Mouse (Mus musculus) stomach, embryonic 15.5 days (tissue): ENCODE results near the gene Hormad1. TPM values are rescaled to one million over a fixed set of nuclear protein-coding genes. Genes with fewer than 3 reads are reported as not detected.

Experiments used
- polyA plus RNA-seq: library from polyadenylated mRNA; unstranded; fragments of >200 nt; fragmentation: Nextera tagmentation; extraction: Ambion mirVana; gene quantifications from 2 replicates; pipeline ENCODE4 v1.2.1, GENCODE M21; 2015

The Hormad1 gene
- polyA plus RNA-seq, 1 experiment from 2014 or later: not detected

Other genes with a start within 250 kb of the Hormad1 start
- gene Cers2, start 244.9 kb upstream of the Hormad1 start, polyA plus RNA-seq: 138 and 146 TPM in 2 replicates
- 29.9 and 34.1 TPM in 2 replicates for gene Setdb1, start 202.5 kb upstream of the Hormad1 start, polyA plus RNA-seq
- gene 4930558C23Rik, start 156.8 kb upstream of the Hormad1 start, polyA plus RNA-seq: not detected in 2 replicates
- gene Arnt, start 125.3 kb upstream of the Hormad1 start, polyA plus RNA-seq: 38.6 and 42.4 TPM in 2 replicates
- gene Ctsk, start 60.4 kb upstream of the Hormad1 start, polyA plus RNA-seq: 11.7 and 12.2 TPM in 2 replicates
- gene Ctss, start 32.9 kb upstream of the Hormad1 start, polyA plus RNA-seq: 32.5 and 33.6 TPM in 2 replicates
- 36.5 and 39.0 TPM in 2 replicates for gene Golph3l, start 29.3 kb downstream of the Hormad1 start, polyA plus RNA-seq
- gene Ensa, start 65.3 kb downstream of the Hormad1 start, polyA plus RNA-seq: 65.6 and 71.0 TPM in 2 replicates
- 54.1 and 57.7 TPM in 2 replicates for gene Mcl1, start 99.1 kb downstream of the Hormad1 start, polyA plus RNA-seq
- 3.8 and 7.3 TPM in 2 replicates for gene Adamtsl4, start 128.2 kb downstream of the Hormad1 start, polyA plus RNA-seq
- 18.5 and 42.6 TPM in 2 replicates for gene Ecm1, start 179.9 kb downstream of the Hormad1 start, polyA plus RNA-seq
- 46.4 and 50.2 TPM in 2 replicates for gene Tars2, start 200.5 kb downstream of the Hormad1 start, polyA plus RNA-seq